Mouse (Mus musculus): ENCODE data around the gene Syn3. TPM values are rescaled to one million over a fixed set of nuclear protein-coding genes. Genes with fewer than 3 reads are reported as not detected.
"Not testable (repeated sequence)": the region's sequence is repeated elsewhere in the genome, so short reads cannot be mapped to it uniquely, and the experiment has no call there.

Gene Syn3
- polyA plus RNA-seq, 1 experiment from 2014 or later: 7.6 TPM

DNA sequence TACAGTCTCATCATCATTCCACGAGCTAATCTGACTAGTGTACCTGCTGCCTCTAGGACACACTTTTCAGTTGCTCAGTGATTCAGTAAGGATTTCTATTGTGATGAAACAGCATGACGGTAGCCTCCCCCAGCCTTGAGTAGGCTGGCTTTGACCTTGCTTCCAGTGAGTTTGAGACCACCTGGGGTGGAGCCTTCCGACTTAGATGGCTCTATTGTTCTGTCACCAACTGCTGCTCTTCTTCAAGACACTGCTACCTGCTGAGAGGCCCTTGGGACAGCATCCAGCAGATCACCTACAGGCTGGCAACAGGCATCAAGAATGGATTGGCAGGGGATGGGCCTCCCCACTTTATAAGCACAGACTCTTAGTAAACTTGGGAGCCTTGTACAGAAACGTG is 63.7 kb downstream of the Syn3 start:
- 46% methylated on average over 4 of the region's 4 CpGs for WGBS
- not testable (repeated sequence) for H3K9me3 ChIP-seq (replicated peaks); H3K27me3 ChIP-seq; H3K4me2 ChIP-seq; H3K27ac ChIP-seq; H3K4me3 ChIP-seq; H3K4me1 ChIP-seq; H3K9ac ChIP-seq; ATAC-seq; H3K36me3 ChIP-seq (ENCODE audit: poor library complexity, severe bottlenecking)

DNA sequence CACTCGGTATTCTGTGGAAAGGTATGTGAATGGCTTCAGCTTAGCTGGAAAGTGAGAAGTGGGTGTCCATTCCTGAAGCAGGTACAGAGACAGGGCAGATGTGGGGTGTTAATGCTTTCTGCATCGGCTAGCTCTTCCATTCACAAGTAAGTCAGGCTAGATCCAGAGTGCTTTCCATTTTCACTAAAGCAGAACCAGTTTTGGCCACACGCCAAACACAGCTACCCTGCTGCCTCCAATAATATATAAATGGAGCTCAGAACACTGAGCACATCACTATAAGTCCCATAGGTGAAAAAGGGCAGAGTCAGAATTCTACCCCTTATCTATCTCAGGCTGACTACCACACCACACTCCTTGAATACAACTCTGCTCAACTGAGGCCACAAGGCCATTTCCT is 69.0 kb downstream of the Syn3 start:
- H3K36me3 ChIP-seq (ENCODE audit: poor library complexity, severe bottlenecking): no peaks in the 10 kb centered on the region
- no peaks in the 10 kb centered on the region for H3K27me3 ChIP-seq
- peaks cover 10% of the 10 kb centered on the region for H3K4me1 ChIP-seq
- H3K9me3 ChIP-seq (replicated peaks): no peaks in the 10 kb centered on the region
- no peak overlapping the region for H3K4me2 ChIP-seq
- H3K4me3 ChIP-seq: no peak overlapping the region
- 91% methylated on average over 3 of the region's 3 CpGs for WGBS
- no peak for ATAC-seq
- no peak overlapping the region for H3K9ac ChIP-seq
- no peak overlapping the region for H3K27ac ChIP-seq

DNA sequence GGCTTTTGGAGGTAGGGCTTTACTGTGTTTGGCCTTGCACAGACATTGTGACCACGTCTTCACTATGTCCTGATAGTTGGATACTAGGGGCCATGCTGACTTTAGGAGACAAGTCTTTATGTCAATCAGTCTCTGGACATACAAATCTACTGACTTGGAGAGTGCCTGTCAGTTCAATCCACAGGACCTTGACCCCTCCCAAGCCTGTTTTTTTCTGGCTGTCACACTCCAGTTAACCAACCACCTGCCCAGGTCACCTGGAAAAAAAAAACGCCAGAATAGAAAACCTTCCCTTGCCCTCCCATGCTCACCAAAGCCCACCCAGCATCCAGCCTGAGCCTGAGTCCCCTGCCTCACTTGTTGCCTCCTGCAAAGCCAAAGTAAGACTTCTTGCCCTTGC is 70.7 kb downstream of the Syn3 start:
- H3K4me3 ChIP-seq: no peak overlapping the region
- no peaks in the 10 kb centered on the region for H3K9me3 ChIP-seq (replicated peaks)
- H3K4me1 ChIP-seq: peaks cover 10% of the 10 kb centered on the region
- H3K9ac ChIP-seq: no peak overlapping the region
- WGBS: 75% methylated on average over 2 of the region's 2 CpGs
- no peak overlapping the region for H3K4me2 ChIP-seq
- ATAC-seq: no peak
- H3K27ac ChIP-seq: no peak overlapping the region
- H3K27me3 ChIP-seq: no peaks in the 10 kb centered on the region
- no peaks in the 10 kb centered on the region for H3K36me3 ChIP-seq (ENCODE audit: poor library complexity, severe bottlenecking)

DNA sequence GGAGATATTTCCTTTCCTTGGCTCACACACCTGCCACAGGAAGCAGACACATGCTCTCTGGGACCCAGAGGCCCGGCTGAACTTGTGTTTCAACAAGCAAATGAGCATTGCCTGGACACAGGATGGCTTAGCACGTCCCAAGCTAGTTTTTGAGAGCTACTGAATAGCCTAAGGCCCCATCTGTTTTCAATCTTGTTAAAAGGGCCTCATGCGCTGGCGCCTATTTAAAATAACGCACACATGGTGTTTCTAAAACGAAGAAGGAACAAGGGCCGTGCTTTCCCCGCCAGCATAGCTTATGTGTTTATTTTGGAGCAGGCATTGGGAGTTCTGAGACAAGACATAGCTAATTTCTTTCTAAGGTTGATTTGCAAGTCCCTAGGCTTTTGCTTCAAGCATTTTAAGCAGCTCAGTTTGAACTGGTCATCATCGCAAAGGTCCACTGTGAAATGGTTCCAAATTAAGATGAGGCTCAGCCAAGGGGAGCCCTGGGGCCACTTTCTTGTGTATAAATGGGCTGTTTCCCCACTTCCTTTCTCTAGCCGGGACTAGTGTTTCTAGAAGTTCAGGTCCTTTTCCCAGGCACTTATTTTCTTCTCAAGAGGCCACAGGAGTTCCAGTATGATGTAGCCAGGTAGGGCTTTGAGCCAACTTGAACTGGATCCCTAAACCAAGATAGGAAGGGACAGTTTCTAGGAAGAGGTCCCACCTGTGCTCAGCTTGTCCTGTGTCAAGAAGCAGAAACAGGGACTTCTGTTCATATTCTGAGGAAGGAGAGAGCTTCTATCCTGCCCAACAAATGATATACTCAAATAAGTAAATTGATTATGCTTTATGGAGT is 72.8 kb downstream of the Syn3 start:
- 38% methylated on average over 10 of the region's 10 CpGs for WGBS
- Histone ChIP-seq H3K4me1 (peaks cover 10% of the 10 kb centered on the region), H3K27ac (peak overlapping the region; percentile 44), H3K4me2 (no peak overlapping the region), H3K9ac (no peak overlapping the region), H3K27me3 (no peaks in the 10 kb centered on the region), H3K9me3 (replicated peaks) (no peaks in the 10 kb centered on the region), H3K4me3 (no peak overlapping the region), H3K36me3 (ENCODE audit: poor library complexity, severe bottlenecking) (no peaks in the 10 kb centered on the region)
- peak; percentile 68; the same call in 1 of the 2 replicates for ATAC-seq

DNA sequence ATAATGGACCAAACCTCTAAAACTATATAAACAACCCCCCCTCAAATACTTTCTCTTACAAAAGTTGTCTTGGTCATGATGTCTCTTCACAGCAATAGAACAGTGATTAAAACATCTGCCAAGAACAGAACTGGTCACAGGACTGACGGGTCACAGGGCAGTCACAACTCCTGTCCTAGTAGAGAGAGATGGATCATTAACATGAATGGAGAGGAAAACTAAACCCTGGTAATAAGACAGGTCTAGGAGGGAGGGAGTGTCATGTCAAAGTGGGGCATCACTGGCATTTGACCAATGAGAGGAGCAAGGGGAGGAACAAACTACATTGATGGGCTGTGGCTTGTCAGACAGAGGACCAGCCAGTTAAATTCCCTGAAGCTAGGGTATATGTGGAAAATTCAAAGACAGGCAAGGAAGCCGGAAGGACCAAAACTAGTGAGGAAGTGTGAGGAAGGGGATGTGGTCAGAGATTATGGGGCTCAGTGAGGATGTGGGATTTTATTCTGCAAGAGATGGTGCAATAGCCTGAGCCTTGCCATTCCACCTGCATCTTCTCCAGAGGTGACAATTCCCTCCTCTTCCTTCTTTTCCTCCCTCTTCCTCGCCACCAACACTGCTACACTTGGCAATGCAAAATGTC is 76.8 kb downstream of the Syn3 start:
- no peaks in the 10 kb centered on the region for H3K36me3 ChIP-seq (ENCODE audit: poor library complexity, severe bottlenecking)
- no peaks in the 10 kb centered on the region for H3K27me3 ChIP-seq
- H3K9me3 ChIP-seq (replicated peaks): no peaks in the 10 kb centered on the region
- H3K4me3 ChIP-seq: no peak overlapping the region
- H3K4me2 ChIP-seq: no peak overlapping the region
- no peak overlapping the region for H3K9ac ChIP-seq
- 89% methylated on average over 3 of the region's 3 CpGs for WGBS
- H3K4me1 ChIP-seq: peaks cover 10% of the 10 kb centered on the region
- H3K27ac ChIP-seq: no peak overlapping the region
- no peak for ATAC-seq

DNA sequence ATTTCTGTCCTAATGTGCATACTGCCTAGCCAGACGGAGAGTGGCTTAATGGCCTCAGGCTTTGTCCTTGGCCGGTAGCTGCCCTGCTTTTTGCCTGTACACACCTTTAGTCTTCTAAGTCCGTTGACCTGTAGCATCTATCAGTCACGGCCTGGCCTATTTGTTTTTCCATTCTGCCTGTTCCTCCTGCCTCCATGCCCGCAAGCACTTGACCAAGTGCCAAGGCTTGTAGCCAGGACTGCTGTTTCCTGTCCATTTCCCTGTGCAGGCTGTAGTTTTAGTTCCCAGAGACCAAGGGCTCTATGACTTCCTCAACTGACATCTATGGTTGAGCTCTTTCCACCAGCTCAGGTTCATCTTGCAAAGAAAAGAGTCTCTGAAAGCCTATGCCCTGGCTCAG is 79.8 kb downstream of the Syn3 start:
- WGBS: 89% methylated on average over 5 of the region's 5 CpGs
- Histone ChIP-seq H3K27ac (no peak overlapping the region), H3K36me3 (ENCODE audit: poor library complexity, severe bottlenecking) (no peaks in the 10 kb centered on the region), H3K4me3 (no peak overlapping the region), H3K27me3 (no peaks in the 10 kb centered on the region), H3K9ac (no peak overlapping the region), H3K4me1 (no peaks in the 10 kb centered on the region), H3K4me2 (no peak overlapping the region), H3K9me3 (replicated peaks) (no peaks in the 10 kb centered on the region)
- ATAC-seq: no peak

DNA sequence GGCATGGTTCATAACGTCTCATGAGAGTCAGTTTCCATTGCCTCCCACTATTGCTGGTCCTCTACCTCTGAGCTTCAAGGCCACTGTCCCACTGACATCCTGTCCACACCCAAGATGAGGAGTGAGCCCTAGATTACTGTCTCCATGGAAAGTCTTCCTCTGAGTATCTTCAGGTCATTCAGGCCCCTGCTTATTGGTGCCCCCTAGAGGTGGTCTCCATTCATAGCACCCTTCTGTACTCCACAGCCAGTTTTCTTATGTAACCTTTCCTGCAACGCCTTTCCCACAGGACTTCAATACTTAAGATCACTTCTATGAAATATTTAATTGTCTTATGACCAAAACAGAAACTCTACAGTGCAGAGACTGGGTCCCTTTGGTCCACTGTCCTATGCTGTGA is 80.4 kb downstream of the Syn3 start:
- H3K27ac ChIP-seq: no peak overlapping the region
- no peak overlapping the region for H3K4me2 ChIP-seq
- H3K9me3 ChIP-seq (replicated peaks): no peaks in the 10 kb centered on the region
- no peak overlapping the region for H3K4me3 ChIP-seq
- H3K9ac ChIP-seq: no peak overlapping the region
- no peaks in the 10 kb centered on the region for H3K4me1 ChIP-seq
- no peaks in the 10 kb centered on the region for H3K36me3 ChIP-seq (ENCODE audit: poor library complexity, severe bottlenecking)
- 62% methylated on average over 2 of the region's 2 CpGs for WGBS
- no peaks in the 10 kb centered on the region for H3K27me3 ChIP-seq
- no peak for ATAC-seq

DNA sequence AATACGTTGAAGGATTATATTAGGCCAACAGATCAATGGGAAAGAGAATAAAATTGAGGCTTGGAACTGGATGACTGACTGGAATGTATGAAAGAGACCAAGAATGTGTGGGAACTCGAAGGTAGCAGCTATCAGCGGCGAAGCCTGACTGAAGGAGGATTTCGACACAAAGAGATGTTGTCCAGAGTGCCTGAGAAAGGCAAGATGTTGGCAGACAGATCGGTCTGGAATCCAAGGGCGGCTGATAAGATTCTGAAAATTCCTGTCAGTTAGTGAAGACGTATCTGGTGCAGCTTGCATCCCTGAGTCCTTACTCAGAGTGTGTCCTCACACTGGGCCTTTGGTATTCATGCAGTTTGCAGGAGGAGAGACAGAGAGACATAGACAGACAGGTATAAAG is 81.9 kb downstream of the Syn3 start:
- no peaks in the 10 kb centered on the region for H3K4me1 ChIP-seq
- WGBS: 88% methylated on average over 8 of the region's 8 CpGs
- ATAC-seq: no peak
- H3K36me3 ChIP-seq (ENCODE audit: poor library complexity, severe bottlenecking): no peaks in the 10 kb centered on the region
- no peak overlapping the region for H3K9ac ChIP-seq
- no peak overlapping the region for H3K4me2 ChIP-seq
- no peaks in the 10 kb centered on the region for H3K9me3 ChIP-seq (replicated peaks)
- H3K4me3 ChIP-seq: no peak overlapping the region
- H3K27me3 ChIP-seq: no peaks in the 10 kb centered on the region
- H3K27ac ChIP-seq: no peak overlapping the region

DNA sequence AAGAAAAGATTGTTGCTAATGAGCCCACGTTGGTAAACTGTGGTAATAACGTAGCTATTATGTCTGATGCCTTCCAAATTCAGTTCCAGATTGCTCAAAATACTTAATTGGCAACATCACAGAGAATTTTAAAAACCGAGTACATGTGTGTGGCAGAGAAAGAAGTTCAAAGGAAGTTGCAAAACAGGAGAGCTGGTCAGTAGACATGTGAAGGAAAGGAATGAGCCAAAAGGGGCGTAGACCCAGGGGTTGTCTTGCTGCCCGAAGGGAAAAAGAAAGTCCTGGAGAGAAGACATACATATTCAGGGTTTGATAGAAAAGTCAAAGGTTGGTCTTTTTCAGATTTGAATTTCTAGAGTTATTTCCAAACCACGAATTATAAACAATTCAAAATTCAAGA is 87.8 kb downstream of the Syn3 start:
- no peak for ATAC-seq
- H3K27me3 ChIP-seq: no peaks in the 10 kb centered on the region
- H3K36me3 ChIP-seq (ENCODE audit: poor library complexity, severe bottlenecking): no peaks in the 10 kb centered on the region
- WGBS: 56% methylated on average over 6 of the region's 6 CpGs
- no peaks in the 10 kb centered on the region for H3K9me3 ChIP-seq (replicated peaks)
- no peak overlapping the region for H3K4me3 ChIP-seq
- 0 out of 2 replicates have a peak, but pooled peaks cover 4% of the 10 kb centered on the region for H3K4me1 ChIP-seq
- no peak overlapping the region for H3K4me2 ChIP-seq
- H3K27ac ChIP-seq: no peak overlapping the region
- H3K9ac ChIP-seq: no peak overlapping the region

DNA sequence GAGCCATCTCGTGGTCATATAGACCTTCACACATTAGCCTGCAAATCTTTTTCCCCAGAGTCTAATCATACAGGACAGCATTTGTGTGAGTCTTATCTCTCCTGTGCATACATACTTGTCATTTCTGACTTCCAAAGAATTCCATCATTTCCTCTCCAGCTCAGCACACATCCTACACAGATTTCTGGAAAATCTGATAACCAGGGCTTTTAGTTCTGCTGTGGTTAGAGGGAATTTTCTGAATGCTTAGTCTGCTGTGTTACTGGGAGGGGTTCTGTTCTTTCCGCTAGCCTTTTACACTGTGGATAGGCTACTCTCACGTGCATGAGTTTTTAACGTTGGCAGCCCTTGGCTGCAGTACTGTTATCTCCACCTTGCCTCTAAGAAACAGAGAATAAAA is 91.7 kb downstream of the Syn3 start:
- H3K4me2 ChIP-seq: no peak overlapping the region
- H3K27ac ChIP-seq: no peak overlapping the region
- 0 out of 2 replicates have a peak, but pooled peaks cover 4% of the 10 kb centered on the region for H3K4me1 ChIP-seq
- no peaks in the 10 kb centered on the region for H3K9me3 ChIP-seq (replicated peaks)
- WGBS: 82% methylated on average over 4 of the region's 4 CpGs
- H3K9ac ChIP-seq: no peak overlapping the region
- ATAC-seq: no peak
- no peak overlapping the region for H3K4me3 ChIP-seq
- no peaks in the 10 kb centered on the region for H3K36me3 ChIP-seq (ENCODE audit: poor library complexity, severe bottlenecking)
- H3K27me3 ChIP-seq: no peaks in the 10 kb centered on the region

DNA sequence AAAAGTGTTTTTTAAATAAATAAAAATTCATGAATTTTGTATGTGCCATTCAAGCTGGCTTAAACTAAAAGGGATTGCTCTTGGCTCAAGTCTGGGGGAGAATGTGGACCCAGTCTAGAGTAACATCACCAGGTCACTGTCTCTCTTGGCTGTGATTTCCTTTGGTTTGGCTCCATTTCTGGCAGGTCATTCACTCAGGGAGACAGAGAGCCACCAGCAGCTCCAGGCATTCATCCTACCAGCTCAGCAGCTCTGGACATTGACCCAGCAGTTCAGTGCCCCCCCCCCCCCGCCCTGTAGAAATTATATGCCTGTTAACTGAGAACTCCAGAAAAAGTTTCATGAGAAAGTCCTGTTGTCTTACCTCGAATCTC is 100.4 kb downstream of the Syn3 start:
- Histone ChIP-seq H3K9ac (no peak overlapping the region), H3K4me1 (no peaks in the 10 kb centered on the region), H3K27ac (no peak overlapping the region), H3K27me3 (no peaks in the 10 kb centered on the region), H3K36me3 (ENCODE audit: poor library complexity, severe bottlenecking) (no peaks in the 10 kb centered on the region), H3K4me3 (no peak overlapping the region), H3K9me3 (replicated peaks) (0 out of 2 replicates have a peak, but pooled peaks cover 4% of the 10 kb centered on the region), H3K4me2 (no peak overlapping the region)
- no peak for ATAC-seq
- WGBS: 89% methylated on average over 2 of the region's 2 CpGs

DNA sequence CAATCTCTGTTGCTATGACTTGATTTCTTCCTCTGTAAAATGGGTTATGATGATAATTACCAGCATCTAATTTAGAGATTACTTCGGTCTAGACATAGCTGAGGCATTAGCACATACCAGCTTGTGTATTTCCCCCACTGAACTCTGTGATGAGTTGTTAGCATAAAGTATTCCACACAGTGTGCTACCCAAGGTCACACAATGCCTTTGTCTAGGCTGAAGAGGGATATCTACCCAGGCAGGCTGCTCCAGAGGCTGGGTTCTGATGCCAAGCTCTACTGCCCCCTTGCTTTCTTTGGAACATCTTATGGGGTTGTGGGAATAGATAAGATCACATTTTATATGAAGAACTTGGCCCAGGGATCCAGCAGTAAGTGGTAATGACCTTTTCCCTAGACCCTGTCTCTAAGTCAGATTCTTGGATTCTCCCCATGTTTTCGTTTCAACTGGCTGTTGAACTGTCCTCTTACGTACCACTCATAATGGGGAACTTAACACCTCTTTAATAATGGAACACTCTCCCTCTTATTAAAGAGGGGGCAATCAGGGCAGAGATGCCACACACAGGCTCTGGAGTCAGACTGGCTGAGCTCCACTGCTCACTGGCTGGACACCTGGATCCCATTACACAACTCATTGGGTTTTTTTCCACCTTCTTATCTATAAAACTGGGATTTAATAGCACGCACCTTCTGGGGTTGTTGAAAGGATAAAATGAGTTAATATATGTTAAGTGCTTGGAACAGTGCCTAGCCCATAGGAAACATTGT is 100.9 kb downstream of the Syn3 start:
- Histone ChIP-seq H3K9me3 (replicated peaks) (0 out of 2 replicates have a peak, but pooled peaks cover 4% of the 10 kb centered on the region), H3K36me3 (ENCODE audit: poor library complexity, severe bottlenecking) (no peaks in the 10 kb centered on the region), H3K4me2 (no peak overlapping the region), H3K4me3 (no peak overlapping the region), H3K27ac (no peak overlapping the region), H3K27me3 (no peaks in the 10 kb centered on the region), H3K9ac (no peak overlapping the region), H3K4me1 (no peaks in the 10 kb centered on the region)
- no peak for ATAC-seq
- WGBS: 85% methylated on average over 4 of the region's 4 CpGs
